10 mouse cellular contexts compared by ENCODE assay signal in the genomic region with DNA sequence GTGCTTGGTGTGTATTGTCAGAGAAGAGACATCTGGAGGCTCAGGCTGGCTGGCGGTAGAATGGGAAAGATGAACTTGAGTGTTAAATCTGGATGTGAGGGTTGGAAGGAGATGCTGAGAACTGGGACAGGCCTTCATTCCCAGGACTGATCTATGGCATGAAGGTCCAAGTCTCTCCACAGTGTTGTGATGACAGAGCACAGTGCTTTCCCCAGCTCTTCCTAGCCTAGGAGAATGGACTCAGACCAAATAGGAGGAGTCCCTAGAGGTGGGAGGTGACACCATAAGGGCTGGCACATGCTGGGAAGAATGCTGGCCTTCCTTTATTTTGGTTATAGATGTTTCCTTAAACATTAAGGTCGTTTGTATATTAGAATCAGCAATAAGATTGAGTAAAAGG.
"Had no signal": no experiment of that assay in that cellular context is flagged by ENCODE, and none has a peak within 500 bp of the region (broad histone marks: within the 10 kb centered on the region; RNA-seq: fewer than 3 reads in every experiment).

No protein-coding gene starts in this region.

- H3K4me2 ChIP-seq: intestine, embryonic 15.5 days; limb, embryonic 12.5 days; neural tube, embryonic 13.5 days; stomach, embryonic 15.5 days had no signal

- H3K9me3 ChIP-seq: intestine, embryonic 15.5 days; limb, embryonic 12.5 days; midbrain, embryonic 10.5 days; neural tube, embryonic 13.5 days; stomach, embryonic 15.5 days had no signal

- H3K4me1 ChIP-seq: intestine, embryonic 15.5 days; limb, embryonic 12.5 days; midbrain, embryonic 10.5 days; neural tube, embryonic 13.5 days; stomach, embryonic 15.5 days had no signal

- H3K9ac ChIP-seq: intestine, embryonic 15.5 days; limb, embryonic 12.5 days; neural tube, embryonic 13.5 days; stomach, embryonic 15.5 days had no signal

- H3K27me3 ChIP-seq: intestine, embryonic 15.5 days; limb, embryonic 12.5 days; neural tube, embryonic 13.5 days; stomach, embryonic 15.5 days had no signal

- DNase-seq: retina, postnatal 1 day; right cerebral cortex, postnatal 4 days; thymus, adult 2 months; thymus, postnatal 25 days had no signal

- H3K4me3 ChIP-seq: intestine, embryonic 15.5 days; limb, embryonic 12.5 days; midbrain, embryonic 10.5 days; neural tube, embryonic 13.5 days; stomach, embryonic 15.5 days had no signal

- ATAC-seq: midbrain, embryonic 16.5 days had no signal

- H3K27ac ChIP-seq: intestine, embryonic 15.5 days; limb, embryonic 12.5 days; midbrain, embryonic 10.5 days; neural tube, embryonic 13.5 days; stomach, embryonic 15.5 days had no signal
